Mouse (Mus musculus): Measurements from ENCODE around the gene Pde5a. TPM values are rescaled to one million over a fixed set of nuclear protein-coding genes. Genes with fewer than 3 reads are reported as not detected.

The Pde5a gene
- polyA plus RNA-seq, 1 experiment from 2014 or later, result 5.5 TPM

GRCm38 (mm10) chr3:122855149-122855548 is 126.4 kb downstream of the Pde5a start:
- WGBS, result 47% methylated on average over 11 of the region's 11 CpGs
- Histone ChIP-seq H3K4me2 (ENCODE audit: low read depth, low read length, severe bottlenecking) (no peak overlapping the region), H3K9ac (ENCODE audit: low read length) (no peak overlapping the region), H3K4me3 (ENCODE audit: low read depth, low read length) (no peak overlapping the region), H3K4me1 (replicated peaks; ENCODE audit: control insufficient read depth, insufficient read depth, low read length) (no peaks in the 10 kb centered on the region), H3K27me3 (ENCODE audit: control insufficient read depth, insufficient read depth, low read length) (no peaks in the 10 kb centered on the region), H3K36me3 (ENCODE audit: control insufficient read depth, insufficient read depth, low read length) (no peaks in the 10 kb centered on the region), H3K9me3 (ENCODE audit: control insufficient read depth, low read length) (no peaks in the 10 kb centered on the region), H3K27ac (ENCODE audit: low read depth, low read length) (no peak overlapping the region)
- ATAC-seq (replicated peaks; ENCODE audit: low FRiP score) (no peak), DNase-seq (ENCODE audit: low spot score) (no peak)

GRCm38 (mm10) chr3:122859829-122860228 is 131.1 kb downstream of the Pde5a start:
- Histone ChIP-seq H3K27ac (ENCODE audit: low read depth, low read length) (no peak overlapping the region), H3K27me3 (ENCODE audit: control insufficient read depth, insufficient read depth, low read length) (no peaks in the 10 kb centered on the region), H3K36me3 (ENCODE audit: control insufficient read depth, insufficient read depth, low read length) (no peaks in the 10 kb centered on the region), H3K9me3 (ENCODE audit: control insufficient read depth, low read length) (no peaks in the 10 kb centered on the region), H3K4me1 (replicated peaks; ENCODE audit: control insufficient read depth, insufficient read depth, low read length) (no peaks in the 10 kb centered on the region), H3K4me2 (ENCODE audit: low read depth, low read length, severe bottlenecking) (no peak overlapping the region), H3K9ac (ENCODE audit: low read length) (no peak overlapping the region), H3K4me3 (ENCODE audit: low read depth, low read length) (no peak overlapping the region)
- whole genome bisulfite sequencing, result 90% methylated on average over 2 of the region's 2 CpGs
- DNase-seq (ENCODE audit: low spot score) (no peak), ATAC-seq (replicated peaks; ENCODE audit: low FRiP score) (no peak)

- Histone ChIP-seq H3K27ac (ENCODE audit: low read depth, low read length) (no peak overlapping the region), H3K36me3 (ENCODE audit: control insufficient read depth, insufficient read depth, low read length) (no peaks in the 10 kb centered on the region), H3K9me3 (ENCODE audit: control insufficient read depth, low read length) (no peaks in the 10 kb centered on the region), H3K4me1 (replicated peaks; ENCODE audit: control insufficient read depth, insufficient read depth, low read length) (no peaks in the 10 kb centered on the region), H3K4me3 (ENCODE audit: low read depth, low read length) (no peak overlapping the region), H3K9ac (ENCODE audit: low read length) (no peak overlapping the region), H3K27me3 (ENCODE audit: control insufficient read depth, insufficient read depth, low read length) (no peaks in the 10 kb centered on the region), H3K4me2 (ENCODE audit: low read depth, low read length, severe bottlenecking) (no peak overlapping the region)
- WGBS, result 90% methylated on average over 12 of the region's 12 CpGs
- no peak for DNase-seq (ENCODE audit: low spot score)
- ATAC-seq (replicated peaks; ENCODE audit: low FRiP score), result no peak
These were observed 132.1 kb downstream of the Pde5a start for GRCm38 (mm10) chr3:122860573-122861498.

- Histone ChIP-seq H3K27me3 (ENCODE audit: control insufficient read depth, insufficient read depth, low read length) (no peaks in the 10 kb centered on the region), H3K27ac (ENCODE audit: low read depth, low read length) (no peak overlapping the region), H3K4me2 (ENCODE audit: low read depth, low read length, severe bottlenecking) (no peak overlapping the region), H3K36me3 (ENCODE audit: control insufficient read depth, insufficient read depth, low read length) (no peaks in the 10 kb centered on the region), H3K4me1 (replicated peaks; ENCODE audit: control insufficient read depth, insufficient read depth, low read length) (no peaks in the 10 kb centered on the region), H3K4me3 (ENCODE audit: low read depth, low read length) (no peak overlapping the region), H3K9ac (ENCODE audit: low read length) (no peak overlapping the region), H3K9me3 (ENCODE audit: control insufficient read depth, low read length) (no peaks in the 10 kb centered on the region)
- ATAC-seq (replicated peaks; ENCODE audit: low FRiP score) (no peak), DNase-seq (ENCODE audit: low spot score) (no peak)
- WGBS, result 85% methylated on average over 4 of the region's 4 CpGs
These were observed 136.3 kb downstream of the Pde5a start for GRCm38 (mm10) chr3:122865092-122865491.

GRCm38 (mm10) chr3:122868270-122868669 is 139.5 kb downstream of the Pde5a start:
- WGBS, result 96% methylated on average over 1 of the region's 1 CpGs
- no peaks in the 10 kb centered on the region for H3K27me3 ChIP-seq (ENCODE audit: control insufficient read depth, insufficient read depth, low read length)
- no peaks in the 10 kb centered on the region for H3K36me3 ChIP-seq (ENCODE audit: control insufficient read depth, insufficient read depth, low read length)
- no peak overlapping the region for H3K4me2 ChIP-seq (ENCODE audit: low read depth, low read length, severe bottlenecking)
- no peaks in the 10 kb centered on the region for H3K9me3 ChIP-seq (ENCODE audit: control insufficient read depth, low read length)
- H3K9ac ChIP-seq (ENCODE audit: low read length), result no peak overlapping the region
- no peak overlapping the region for H3K4me3 ChIP-seq (ENCODE audit: low read depth, low read length)
- H3K4me1 ChIP-seq (replicated peaks; ENCODE audit: control insufficient read depth, insufficient read depth, low read length), result no peaks in the 10 kb centered on the region
- DNase-seq (ENCODE audit: low spot score) (no peak), ATAC-seq (replicated peaks; ENCODE audit: low FRiP score) (no peak)
- no peak overlapping the region for H3K27ac ChIP-seq (ENCODE audit: low read depth, low read length)

GRCm38 (mm10) chr3:122871596-122871995 is 142.8 kb downstream of the Pde5a start:
- Histone ChIP-seq H3K27ac (ENCODE audit: low read depth, low read length) (no peak overlapping the region), H3K9me3 (ENCODE audit: control insufficient read depth, low read length) (no peaks in the 10 kb centered on the region), H3K4me1 (replicated peaks; ENCODE audit: control insufficient read depth, insufficient read depth, low read length) (no peaks in the 10 kb centered on the region), H3K4me2 (ENCODE audit: low read depth, low read length, severe bottlenecking) (no peak overlapping the region), H3K27me3 (ENCODE audit: control insufficient read depth, insufficient read depth, low read length) (no peaks in the 10 kb centered on the region), H3K4me3 (ENCODE audit: low read depth, low read length) (no peak overlapping the region), H3K9ac (ENCODE audit: low read length) (no peak overlapping the region), H3K36me3 (ENCODE audit: control insufficient read depth, insufficient read depth, low read length) (no peaks in the 10 kb centered on the region)
- WGBS, result 91% methylated on average over 1 of the region's 1 CpGs
- DNase-seq (ENCODE audit: low spot score), result no peak
- no peak for ATAC-seq (replicated peaks; ENCODE audit: low FRiP score)

- Histone ChIP-seq H3K27me3 (ENCODE audit: control insufficient read depth, insufficient read depth, low read length) (no peaks in the 10 kb centered on the region), H3K4me3 (ENCODE audit: low read depth, low read length) (no peak overlapping the region), H3K4me2 (ENCODE audit: low read depth, low read length, severe bottlenecking) (no peak overlapping the region), H3K9me3 (ENCODE audit: control insufficient read depth, low read length) (no peaks in the 10 kb centered on the region), H3K4me1 (replicated peaks; ENCODE audit: control insufficient read depth, insufficient read depth, low read length) (no peaks in the 10 kb centered on the region), H3K9ac (ENCODE audit: low read length) (no peak overlapping the region), H3K27ac (ENCODE audit: low read depth, low read length) (no peak overlapping the region), H3K36me3 (ENCODE audit: control insufficient read depth, insufficient read depth, low read length) (no peaks in the 10 kb centered on the region)
- WGBS, result 87% methylated on average over 2 of the region's 2 CpGs
- ATAC-seq (replicated peaks; ENCODE audit: low FRiP score), result no peak
- DNase-seq (ENCODE audit: low spot score), result no peak
These were observed 148.1 kb downstream of the Pde5a start for GRCm38 (mm10) chr3:122876870-122877269.

GRCm38 (mm10) chr3:122877543-122877942 is 148.8 kb downstream of the Pde5a start:
- 86% methylated on average over 3 of the region's 3 CpGs for WGBS
- Histone ChIP-seq H3K4me1 (replicated peaks; ENCODE audit: control insufficient read depth, insufficient read depth, low read length) (no peaks in the 10 kb centered on the region), H3K36me3 (ENCODE audit: control insufficient read depth, insufficient read depth, low read length) (no peaks in the 10 kb centered on the region), H3K9ac (ENCODE audit: low read length) (no peak overlapping the region), H3K27me3 (ENCODE audit: control insufficient read depth, insufficient read depth, low read length) (no peaks in the 10 kb centered on the region), H3K27ac (ENCODE audit: low read depth, low read length) (no peak overlapping the region), H3K9me3 (ENCODE audit: control insufficient read depth, low read length) (no peaks in the 10 kb centered on the region), H3K4me3 (ENCODE audit: low read depth, low read length) (no peak overlapping the region), H3K4me2 (ENCODE audit: low read depth, low read length, severe bottlenecking) (no peak overlapping the region)
- DNase-seq (ENCODE audit: low spot score) (no peak), ATAC-seq (replicated peaks; ENCODE audit: low FRiP score) (no peak)
